Mouse (Mus musculus) liver, embryonic 11.5 days (tissue): ENCODE measurements around the gene Ctrl. TPM values are rescaled to one million over a fixed set of nuclear protein-coding genes. Genes with fewer than 3 reads are reported as not detected.
"Not testable (repeated sequence)": the region's sequence is repeated elsewhere in the genome, so short reads cannot be mapped to it uniquely, and the experiment has no call there.

ENCODE experiments used
- ATAC-seq: fragments of 200-750 bp; cut with Nextera tagmentation; replicated peaks from 2 replicates; pipeline ENCODE4 v1.8.0; 2017; ENCODE audit warnings: moderate number of reproducible peaks, mild to moderate bottlenecking, moderate TSS enrichment, moderate library complexity; ENCODE audit not compliant: low FRiP score
- DNase-seq: peaks from one replicate; pipeline ENCODE4 v3.0.0-alpha.2; 2017; ENCODE audit warnings: low spot score
- H3K27ac ChIP-seq: fragments of 300-500 bp; sonication (generic); 2 replicates; pipeline ENCODE4 v1.5.1; 2014; ENCODE audit warnings: mild to moderate bottlenecking, low read depth, low read length, control low read depth
- H3K27me3 ChIP-seq: fragments of 300-500 bp; sonication (generic); replicated peaks from 2 replicates; pipeline ENCODE4 v1.6.1; 2014; ENCODE audit warnings: low read length, mixed read lengths; ENCODE audit not compliant: control insufficient read depth, insufficient read depth
- H3K36me3 ChIP-seq: fragments of 300-500 bp; sonication (generic); 2 replicates; pipeline ENCODE4 v1.6.1; 2014; ENCODE audit warnings: mild to moderate bottlenecking, low read length, moderate library complexity, mixed read lengths; ENCODE audit not compliant: control insufficient read depth, insufficient read depth
- H3K4me1 ChIP-seq: fragments of 300-500 bp; sonication (generic); replicated peaks from 2 replicates; pipeline ENCODE4 v1.6.1; 2014; ENCODE audit warnings: low read length, mixed read lengths; ENCODE audit not compliant: control insufficient read depth, insufficient read depth
- H3K4me2 ChIP-seq: fragments of 300-500 bp; sonication (generic); 2 replicates; pipeline ENCODE4 v1.6.1; 2014; ENCODE audit warnings: mild to moderate bottlenecking, control low read depth, moderate library complexity
- H3K4me3 ChIP-seq: fragments of 300-500 bp; sonication (generic); 2 replicates; pipeline ENCODE4 v1.5.1; 2014; ENCODE audit warnings: low read depth, low read length, control low read depth
- H3K9ac ChIP-seq: fragments of 300-500 bp; sonication (generic); 2 replicates; pipeline ENCODE4 v1.6.1; 2014; ENCODE audit warnings: low read depth, low read length, control low read depth
- H3K9me3 ChIP-seq: fragments of 300-500 bp; sonication (generic); 2 replicates; pipeline ENCODE4 v1.6.1; 2016; ENCODE audit warnings: low read length, inconsistent platforms, mixed read lengths; ENCODE audit not compliant: control insufficient read depth
- WGBS: fragments of 180-500 bp; shearing (Covaris S2); extraction: QIAGEN DNeasy Blood & Tissue Kit; methylation state at CpG from one replicate; pipeline ENCODE4 v1.1.7; 2014; 5-methylcytosine and 5-hydroxymethylcytosine counted together
- polyA plus RNA-seq: library from polyadenylated mRNA; unstranded; fragments of >200 nt; fragmentation: Nextera tagmentation; extraction: Ambion mirVana; gene quantifications from 2 replicates; pipeline ENCODE4 v1.2.1, GENCODE M21; 2014

The Ctrl gene
- 1.9 and 3.0 TPM in 2 replicates for polyA plus RNA-seq

DNA sequence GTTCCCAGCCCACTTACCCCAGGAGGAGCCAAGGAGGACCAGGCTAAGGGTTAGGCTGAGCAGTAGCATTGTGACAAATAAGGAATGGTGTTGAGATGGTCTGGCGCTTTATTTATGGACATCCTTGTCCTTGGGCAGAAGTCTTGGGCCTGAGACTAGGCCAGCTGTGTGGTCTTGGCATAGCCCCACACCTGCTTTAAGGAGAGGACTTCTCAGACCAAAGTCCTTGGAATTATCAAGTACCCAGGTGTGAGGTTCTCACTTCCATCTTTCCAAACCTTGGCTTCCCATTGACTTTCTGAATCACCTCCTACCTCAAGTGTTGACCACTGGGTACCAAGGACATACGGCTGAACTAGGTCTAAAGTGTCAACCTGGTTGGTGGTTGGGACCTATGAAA is at the start of gene Ctrl:
Gene Ctrl (minus strand): TSS at position 101 of the 400 bp plus-strand sequence.
- ATAC-seq (no peak), DNase-seq (no peak)
- no peaks in the 10 kb centered on the region for H3K27me3 ChIP-seq
- WGBS: 87% methylated on average over 2 of the region's 2 CpGs
- peaks cover 28% of the 10 kb centered on the region for H3K4me1 ChIP-seq
- peaks cover 9% of the 10 kb centered on the region; the same call in 1 of the 2 replicates for H3K36me3 ChIP-seq
- no peak within 1 kb of the TSS for H3K4me2 ChIP-seq
- H3K9me3 ChIP-seq: no peaks in the 10 kb centered on the region
- H3K4me3 ChIP-seq: no peak within 1 kb of the TSS
- no peak within 1 kb of the TSS for H3K9ac ChIP-seq
- H3K27ac ChIP-seq: no peak within 1 kb of the TSS

GRCm38 (mm10) chr8:105983406-105983805 is 49.7 kb upstream of the Ctrl start:
- H3K27me3 ChIP-seq, H3K4me2 ChIP-seq, H3K4me1 ChIP-seq, H3K27ac ChIP-seq, H3K9ac ChIP-seq, H3K36me3 ChIP-seq, ATAC-seq, H3K9me3 ChIP-seq, H3K4me3 ChIP-seq, DNase-seq: not testable (repeated sequence)
- WGBS: 61% methylated on average over 11 of the region's 11 CpGs

GRCm38 (mm10) chr8:105981146-105981545 is 47.5 kb upstream of the Ctrl start:
- 88% methylated on average over 1 of the region's 1 CpGs for WGBS
- ATAC-seq: no peak

DNA sequence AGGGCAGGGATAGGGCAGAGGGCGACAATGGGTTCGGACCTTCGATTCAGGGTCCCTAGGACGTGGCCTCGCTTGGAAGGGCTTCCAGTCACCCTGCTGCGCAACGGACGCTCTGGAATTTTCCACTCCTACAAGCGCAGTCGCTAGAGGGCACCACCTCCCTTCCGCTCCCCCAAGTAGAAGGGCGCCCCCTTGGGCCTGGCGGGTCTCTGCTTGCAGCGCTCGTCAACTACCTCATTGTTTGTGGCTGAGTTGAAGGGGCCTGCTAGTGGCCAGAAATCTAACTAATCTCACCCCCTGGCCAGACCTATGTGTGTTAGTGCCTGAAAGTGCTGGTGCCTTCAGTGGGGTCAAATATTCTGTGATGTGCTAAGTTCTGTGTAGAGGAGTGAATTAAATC is 45.7 kb upstream of the Ctrl start, which contains the start of gene Dpep3:
Gene Dpep3 (minus strand): TSS at position 105 of the 400 bp plus-strand sequence.
- DNase-seq (no peak), ATAC-seq (no peak)
- no peaks in the 10 kb centered on the region for H3K27me3 ChIP-seq
- H3K4me1 ChIP-seq: no peaks in the 10 kb centered on the region; the same call in 1 of the 2 replicates
- H3K9ac ChIP-seq: no peak within 1 kb of the TSS
- H3K27ac ChIP-seq: no peak within 1 kb of the TSS
- no peaks in the 10 kb centered on the region for H3K9me3 ChIP-seq
- no peak within 1 kb of the TSS for H3K4me3 ChIP-seq
- WGBS: 93% methylated on average over 15 of the region's 15 CpGs
- no peak within 1 kb of the TSS for H3K4me2 ChIP-seq
- H3K36me3 ChIP-seq: no peaks in the 10 kb centered on the region

More at GRCm38 (mm10) chr8:105981146-105981545, 47.5 kb upstream of the Ctrl start:
- H3K4me3 ChIP-seq: no peak overlapping the region
- H3K27ac ChIP-seq: no peak overlapping the region
- no peaks in the 10 kb centered on the region; the same call in 1 of the 2 replicates for H3K4me1 ChIP-seq
- H3K4me2 ChIP-seq: no peak overlapping the region
- no peaks in the 10 kb centered on the region for H3K36me3 ChIP-seq
- no peak for DNase-seq
- H3K9ac ChIP-seq: no peak overlapping the region
- H3K9me3 ChIP-seq: no peaks in the 10 kb centered on the region
- H3K27me3 ChIP-seq: no peaks in the 10 kb centered on the region

DNA sequence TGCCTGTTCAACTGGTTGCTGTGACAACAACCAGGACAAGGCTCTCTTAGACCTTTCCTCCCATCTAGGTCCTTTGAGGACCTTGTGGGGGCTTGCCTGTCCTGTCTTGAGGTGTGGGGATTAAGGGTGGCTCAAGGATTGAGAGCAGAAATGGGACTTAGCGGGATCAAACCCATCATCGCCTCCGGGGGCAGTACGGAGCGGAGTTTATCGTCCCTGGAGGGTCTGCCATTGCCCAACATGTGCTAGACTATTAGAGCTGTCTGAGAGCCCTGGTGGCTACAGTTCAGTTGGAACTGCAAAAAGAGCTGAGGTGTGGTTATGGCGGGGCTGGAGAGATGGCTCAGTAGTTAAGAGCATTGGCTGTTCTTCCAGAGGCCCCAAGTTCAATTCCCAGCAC is 41.7 kb upstream of the Ctrl start:
- Histone ChIP-seq H3K4me3 (no peak overlapping the region), H3K27me3 (no peaks in the 10 kb centered on the region), H3K9me3 (no peaks in the 10 kb centered on the region), H3K4me1 (no peaks in the 10 kb centered on the region; the same call in 1 of the 2 replicates), H3K4me2 (no peak overlapping the region), H3K9ac (no peak overlapping the region), H3K36me3 (no peaks in the 10 kb centered on the region), H3K27ac (no peak overlapping the region)
- WGBS: 73% methylated on average over 7 of the region's 7 CpGs
- no peak for ATAC-seq
- DNase-seq: no peak

- Histone ChIP-seq H3K27ac (no peak overlapping the region), H3K9ac (no peak overlapping the region), H3K4me3 (no peak overlapping the region), H3K9me3 (no peaks in the 10 kb centered on the region), H3K27me3 (no peaks in the 10 kb centered on the region), H3K36me3 (no peaks in the 10 kb centered on the region), H3K4me2 (no peak overlapping the region), H3K4me1 (peaks cover 7% of the 10 kb centered on the region)
- DNase-seq: no peak
- ATAC-seq: no peak
- 79% methylated on average over 8 of the region's 8 CpGs for WGBS
These were observed 37.5 kb upstream of the Ctrl start for GRCm38 (mm10) chr8:105971019-105971720.

GRCm38 (mm10) chr8:105969367-105969766 is 35.7 kb upstream of the Ctrl start:
- 87% methylated on average over 1 of the region's 1 CpGs for WGBS
- Histone ChIP-seq H3K36me3 (no peaks in the 10 kb centered on the region), H3K9me3 (no peaks in the 10 kb centered on the region), H3K4me3 (no peak overlapping the region), H3K4me1 (peaks cover 15% of the 10 kb centered on the region), H3K4me2 (no peak overlapping the region), H3K9ac (no peak overlapping the region), H3K27ac (no peak overlapping the region), H3K27me3 (no peaks in the 10 kb centered on the region)
- no peak for DNase-seq
- ATAC-seq: no peak

- H3K4me3 ChIP-seq: peak overlapping the region; percentile 89
- 4% methylated on average over 19 of the region's 19 CpGs for WGBS
- H3K9me3 ChIP-seq: no peaks in the 10 kb centered on the region
- peaks cover 26% of the 10 kb centered on the region for H3K4me1 ChIP-seq
- peak overlapping the region; percentile 93 for H3K4me2 ChIP-seq
- H3K9ac ChIP-seq: peak overlapping the region; percentile 90
- peak overlapping the region; percentile 95 for H3K27ac ChIP-seq
- DNase-seq (peak; percentile 79), ATAC-seq (peak; percentile 78)
- H3K27me3 ChIP-seq: no peaks in the 10 kb centered on the region
- no peaks in the 10 kb centered on the region for H3K36me3 ChIP-seq
These were observed 33.1 kb upstream of the Ctrl start for GRCm38 (mm10) chr8:105966692-105967311.
